Mouse (Mus musculus): ENCODE results near the gene Bnc1. TPM values are rescaled to one million over a fixed set of nuclear protein-coding genes. Genes with fewer than 3 reads are reported as not detected.

Bnc1 gene
- 0.44 TPM for polyA plus RNA-seq (2014; fragmentation: Illumina TruSeq; extraction: RNeasy Lipid Tissue Mini Kit (QIAGEN cat#74804); ENCODE audit: low read depth, low replicate concordance)

DNA sequence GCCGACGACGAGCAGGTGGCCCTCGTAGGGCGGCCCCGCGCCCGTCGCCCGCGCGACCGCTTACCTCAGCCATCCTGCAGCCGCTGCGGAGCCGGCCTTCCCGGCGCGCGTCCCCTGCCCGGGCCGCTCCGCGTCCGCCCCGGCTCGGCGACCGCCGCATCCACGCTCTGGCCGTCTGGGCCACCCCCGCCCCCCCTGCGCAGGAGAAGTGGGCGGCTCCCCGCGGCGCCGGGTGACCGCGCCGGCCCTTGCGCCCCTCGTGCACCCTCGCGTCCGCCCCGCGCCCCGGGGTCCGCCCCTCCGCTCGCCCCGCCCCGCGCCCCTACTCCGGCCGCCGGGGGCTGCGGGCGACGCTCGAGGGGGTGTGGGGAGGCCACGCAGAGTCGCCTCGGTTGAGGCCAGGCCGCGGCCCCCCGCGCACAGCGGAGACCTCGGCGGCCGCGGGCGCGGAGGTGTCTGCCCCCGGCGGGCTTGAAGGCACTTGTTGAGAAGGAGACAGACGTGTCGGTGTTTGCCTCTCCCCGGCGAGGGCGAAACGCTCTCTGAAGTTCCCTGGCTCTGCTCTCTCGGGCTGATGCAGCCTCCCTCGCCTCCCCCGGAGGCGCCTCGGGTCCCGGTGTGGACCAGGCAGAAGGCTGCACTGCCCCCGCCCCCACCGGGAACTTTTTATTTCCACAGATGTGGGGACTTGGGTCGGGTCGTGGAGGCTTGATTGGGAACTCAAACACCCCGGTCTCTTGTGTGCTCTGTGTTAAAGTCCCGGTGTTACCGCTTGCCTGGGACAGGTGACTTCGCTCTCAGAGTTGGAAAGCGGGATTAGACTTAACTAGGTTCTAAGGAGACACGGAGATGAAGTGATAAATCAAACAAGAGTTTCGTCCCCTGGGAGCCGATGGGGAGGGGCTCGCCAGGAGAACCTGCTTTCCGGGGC lies at the start of gene Bnc1:
Gene Bnc1 (minus strand): TSS at position 162 of the 931 bp plus-strand sequence.

DNA sequence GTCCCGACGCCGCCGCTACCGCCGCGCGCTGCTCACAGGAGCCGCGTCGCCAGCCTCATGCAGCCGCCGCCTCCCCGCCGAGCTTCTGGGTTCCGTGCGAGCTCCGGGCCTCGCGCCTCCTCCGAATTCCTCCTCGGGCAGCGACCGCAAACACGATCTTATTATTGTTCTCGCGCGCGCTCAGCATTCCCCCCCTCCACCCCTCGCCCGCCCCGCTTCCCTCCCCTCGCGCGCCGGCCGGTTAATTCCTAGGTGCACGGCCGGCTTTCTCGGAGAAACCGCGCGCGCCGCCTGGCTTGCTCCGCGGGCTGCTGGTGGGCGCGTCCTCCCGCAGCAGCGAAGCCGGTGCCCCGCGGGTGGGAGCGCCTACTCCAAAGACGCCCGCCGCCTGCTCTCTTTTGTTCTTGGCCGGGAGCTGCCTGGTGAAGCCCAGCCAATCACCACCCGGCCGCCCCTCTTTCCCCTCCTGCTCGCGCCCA lies 57.8 kb downstream of the Bnc1 start, which contains the start of gene Hdgfl3:
Gene Hdgfl3 (minus strand): TSS at position 207 of the 479 bp plus-strand sequence.

Other genes with a start within 250 kb of the Bnc1 start
- 266 TPM for gene Ramac, start 229.4 kb downstream of the Bnc1 start, polyA plus RNA-seq (2014; fragmentation: Illumina TruSeq; extraction: RNeasy Lipid Tissue Mini Kit (QIAGEN cat#74804); ENCODE audit: low read depth, low replicate concordance)
- gene 3110040N11Rik, start 202.8 kb downstream of the Bnc1 start, polyA plus RNA-seq (2014; fragmentation: Illumina TruSeq; extraction: RNeasy Lipid Tissue Mini Kit (QIAGEN cat#74804); ENCODE audit: low read depth, low replicate concordance), result 5.6 TPM
- gene Btbd1, start 162.9 kb downstream of the Bnc1 start, polyA plus RNA-seq (2014; fragmentation: Illumina TruSeq; extraction: RNeasy Lipid Tissue Mini Kit (QIAGEN cat#74804); ENCODE audit: low read depth, low replicate concordance), result 276 TPM
- not detected for gene Gm10160, start 136.5 kb downstream of the Bnc1 start, polyA plus RNA-seq (2014; fragmentation: Illumina TruSeq; extraction: RNeasy Lipid Tissue Mini Kit (QIAGEN cat#74804); ENCODE audit: low read depth, low replicate concordance)
- gene Tm6sf1, start 133.3 kb downstream of the Bnc1 start, polyA plus RNA-seq (2014; fragmentation: Illumina TruSeq; extraction: RNeasy Lipid Tissue Mini Kit (QIAGEN cat#74804); ENCODE audit: low read depth, low replicate concordance), result 18.3 TPM
- gene Hdgfl3, start 57.8 kb downstream of the Bnc1 start, polyA plus RNA-seq (2014; fragmentation: Illumina TruSeq; extraction: RNeasy Lipid Tissue Mini Kit (QIAGEN cat#74804); ENCODE audit: low read depth, low replicate concordance), result 19.0 TPM
- gene Sh3gl3, start 181.5 kb upstream of the Bnc1 start, polyA plus RNA-seq (2014; fragmentation: Illumina TruSeq; extraction: RNeasy Lipid Tissue Mini Kit (QIAGEN cat#74804); ENCODE audit: low read depth, low replicate concordance), result 3.9 TPM